In the genomic region with DNA sequence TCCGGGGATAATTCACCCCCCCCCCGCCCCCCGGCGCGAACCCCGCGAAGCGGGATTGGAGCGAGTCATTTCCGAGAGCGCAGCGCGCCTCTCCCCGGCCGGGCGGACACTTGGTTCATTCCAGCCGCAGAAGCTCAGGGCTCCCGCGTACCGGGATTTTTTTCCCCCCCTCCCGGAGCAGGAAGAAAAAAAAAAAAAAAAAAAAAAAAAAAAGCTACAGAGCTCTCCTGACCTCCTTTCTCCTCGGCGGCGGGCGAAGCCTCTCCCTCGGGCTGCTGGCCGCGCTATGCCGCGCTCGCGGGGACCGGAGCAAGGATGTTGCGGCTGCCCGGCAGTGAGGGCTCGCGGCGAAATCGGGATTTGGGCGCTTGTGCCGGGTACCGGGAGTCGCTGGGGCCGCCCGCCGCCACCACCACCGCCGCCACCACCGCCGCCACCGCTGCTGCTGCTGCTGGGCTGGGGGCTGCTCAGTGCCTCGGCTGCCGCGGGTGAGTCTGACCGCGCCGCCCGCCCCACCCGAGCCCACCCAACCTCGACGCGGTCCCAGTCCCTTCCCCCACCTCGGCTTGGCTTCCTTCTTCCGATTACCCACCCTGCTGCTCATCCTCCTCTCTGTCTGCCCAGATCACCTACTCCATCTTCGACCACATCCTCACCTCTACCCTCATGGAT, we compare ENCODE assay signal across 8 mouse cellular contexts. TPM values are rescaled to one million over a fixed set of nuclear protein-coding genes. Genes with fewer than 3 reads are reported as not detected.
DNase-seq lines count a peak whose midpoint lies in the region; ATAC-seq and TF ChIP-seq lines count a peak whose summit lies in the region.

A gene (plus strand): TSS at position 74 of the 672 bp plus-strand sequence.

- no peak for DNase-seq in heart, postnatal 14 days
- peak; percentile 72 for DNase-seq in cerebellum, adult 11 months
- DNase-seq in left cerebral cortex, adult 2 months (ENCODE audit: extremely low spot score in 1 of 2, low spot score in 2 of 2): peak; percentile 77 to 80
- no peak for DNase-seq in thymus, adult 2 months

- WGBS in heart, embryonic 15.5 days: 1% methylated on average over 51 of the region's 65 CpGs
- WGBS in forebrain, embryonic 15.5 days: under 1% methylated on average over 48 of the region's 65 CpGs
- WGBS in neural tube, embryonic 15.5 days: 1% methylated on average over 47 of the region's 65 CpGs
- 5% methylated on average over 63 of the region's 65 CpGs for WGBS in thymus, adult 2 months

- peak within 1 kb of the TSS; percentile 62 for H3K4me2 ChIP-seq in heart, embryonic 15.5 days
- peak within 1 kb of the TSS; percentile 85 for H3K4me2 ChIP-seq in forebrain, embryonic 15.5 days (replicated peaks)
- peak within 1 kb of the TSS; percentile 67 for H3K4me2 ChIP-seq in neural tube, embryonic 15.5 days

- peak within 1 kb of the TSS; percentile 40 for H3K4me3 ChIP-seq in heart, embryonic 15.5 days
- H3K4me3 ChIP-seq in forebrain, embryonic 15.5 days: peak within 1 kb of the TSS; percentile 84
- H3K4me3 ChIP-seq in left cerebral cortex, adult 2 months: peak within 1 kb of the TSS; percentile 77
- peak within 1 kb of the TSS; percentile 72 for H3K4me3 ChIP-seq in neural tube, embryonic 15.5 days (replicated peaks)
- no peak within 1 kb of the TSS for H3K4me3 ChIP-seq in thymus, adult 2 months (ENCODE audit: control insufficient read depth, insufficient read depth, low read length)

- no peak for TF ChIP-seq CTCF in left cerebral cortex, adult 2 months (IDR thresholded peaks at IDR 0.05)
- no peak for TF ChIP-seq CTCF in thymus, adult 2 months (IDR thresholded peaks at IDR 0.05; ENCODE audit: borderline replicate concordance, control insufficient read depth, extremely low read depth, insufficient read depth, low read length, poor library complexity)

- no peak within 1 kb of the TSS for H3K9ac ChIP-seq in heart, embryonic 15.5 days
- peak within 1 kb of the TSS; percentile 89 for H3K9ac ChIP-seq in forebrain, embryonic 15.5 days (replicated peaks)
- peak within 1 kb of the TSS; percentile 79 for H3K9ac ChIP-seq in neural tube, embryonic 15.5 days (replicated peaks)

- no peaks in the 10 kb centered on the region for H3K36me3 ChIP-seq in heart, embryonic 15.5 days
- no peaks in the 10 kb centered on the region for H3K36me3 ChIP-seq in forebrain, embryonic 15.5 days
- H3K36me3 ChIP-seq in neural tube, embryonic 15.5 days: no peaks in the 10 kb centered on the region
- H3K36me3 ChIP-seq in thymus, adult 2 months (ENCODE audit: control insufficient read depth, insufficient read depth, low read length): no peaks in the 10 kb centered on the region

- H3K4me1 ChIP-seq in heart, embryonic 15.5 days (replicated peaks): peaks cover 9% of the 10 kb centered on the region
- H3K4me1 ChIP-seq in forebrain, embryonic 15.5 days: peaks cover 51% of the 10 kb centered on the region
- peaks cover 52% of the 10 kb centered on the region for H3K4me1 ChIP-seq in neural tube, embryonic 15.5 days
- H3K4me1 ChIP-seq in thymus, adult 2 months (replicated peaks; ENCODE audit: control insufficient read depth, insufficient read depth, low read length): no peaks in the 10 kb centered on the region

- no peak for TF ChIP-seq POLR2A in thymus, adult 2 months (IDR thresholded peaks at IDR 0.05; ENCODE audit: control insufficient read depth, extremely low read depth, insufficient read depth, low read length, poor library complexity)

- H3K9me3 ChIP-seq in heart, embryonic 15.5 days (replicated peaks): no peaks in the 10 kb centered on the region
- no peaks in the 10 kb centered on the region for H3K9me3 ChIP-seq in forebrain, embryonic 15.5 days
- no peaks in the 10 kb centered on the region for H3K9me3 ChIP-seq in neural tube, embryonic 15.5 days (replicated peaks)

- no peak within 1 kb of the TSS for H3K27ac ChIP-seq in heart, embryonic 15.5 days
- peak within 1 kb of the TSS; percentile 88 for H3K27ac ChIP-seq in forebrain, embryonic 15.5 days (replicated peaks)
- H3K27ac ChIP-seq in left cerebral cortex, adult 2 months: peak within 1 kb of the TSS; percentile 92
- H3K27ac ChIP-seq in neural tube, embryonic 15.5 days (replicated peaks): peak within 1 kb of the TSS; percentile 90
- H3K27ac ChIP-seq in thymus, adult 2 months (ENCODE audit: control insufficient read depth, insufficient read depth, low read length): no peak within 1 kb of the TSS

- intact Hi-C loops in heart, postnatal 14 days (cut with DNase I): no loop called here
- intact Hi-C loops in left cerebral cortex, adult 2 months (cut with DNase I): loop anchor here (1.0 to 5.0 kb wide), 5 partner anchors 126 to 446 kb away; no protein-coding TSS in a partner anchor

- ATAC-seq in heart, embryonic 15.5 days (replicated peaks; ENCODE audit: insufficient number of reproducible peaks, insufficient read depth, low FRiP score, low read depth): no peak
- ATAC-seq in forebrain, embryonic 15.5 days (replicated peaks): no peak
- peak; percentile 30 for ATAC-seq in neural tube, embryonic 15.5 days (ENCODE audit: low FRiP score)
- no peak for ATAC-seq in megakaryocyte-erythroid progenitor cell, adult 5-6 weeks (replicated peaks; ENCODE audit: low FRiP score, low TSS enrichment, poor library complexity, severe bottlenecking)

- peaks cover 79% of the 10 kb centered on the region for H3K27me3 ChIP-seq in heart, embryonic 15.5 days
- H3K27me3 ChIP-seq in forebrain, embryonic 15.5 days: no peaks in the 10 kb centered on the region
- H3K27me3 ChIP-seq in neural tube, embryonic 15.5 days (replicated peaks): peaks cover 6% of the 10 kb centered on the region; the same call in 1 of the 2 replicates
- no peaks in the 10 kb centered on the region for H3K27me3 ChIP-seq in thymus, adult 2 months (ENCODE audit: control insufficient read depth, insufficient read depth, low read length)

RNA-seq across cellular contexts. Expression of the gene that starts here (rescaled TPM):
- 0.06 and 0.37 TPM in 2 replicates for polyA plus RNA-seq in heart, embryonic 15.5 days (2015; fragmentation: Nextera tagmentation; extraction: Ambion mirVana)
- under 1 TPM; 0.12 to 0.17 TPM for total RNA-seq in heart, postnatal 14 days (2021)
- 8.7 and 9.0 TPM in 2 replicates for polyA plus RNA-seq in forebrain, embryonic 15.5 days (2015; fragmentation: Nextera tagmentation; extraction: Ambion mirVana)
- 10 to 100 TPM; 61.9 to 63.0 TPM for total RNA-seq in left cerebral cortex, adult 2 months (2021)
- polyA plus RNA-seq in neural tube, embryonic 15.5 days (2015; fragmentation: Nextera tagmentation; extraction: Ambion mirVana): 10.2 and 12.7 TPM in 2 replicates
- total RNA-seq in megakaryocyte-erythroid progenitor cell, adult 5-6 weeks (2014; fragmentation: Nextera tagmentation): not detected in 2 replicates
- total RNA-seq in megakaryocyte-erythroid progenitor cell, adult 5-6 weeks (2017): not detected in 2 replicates
- polyA plus RNA-seq in thymus, adult 2 months (2012; rRNA removed): 0.42 and 0.50 TPM in 2 replicates

Comparison
In these comparisons a context has a peak if more than half of its experiments do, and no peak if none do; other contexts are left out.
1. RNA of the gene that starts here (total RNA-seq): 61.9 to 63.0 TPM in left cerebral cortex, adult 2 months; 0.12 to 0.17 TPM in heart, postnatal 14 days and not detected in megakaryocyte-erythroid progenitor cell, adult 5-6 weeks; every median in the first group is over 10 times any median in the second.
2. H3K27ac ChIP-seq: peak in forebrain, embryonic 15.5 days (single experiment), left cerebral cortex, adult 2 months (single experiment) and neural tube, embryonic 15.5 days (single experiment); none in heart, embryonic 15.5 days (single experiment) and thymus, adult 2 months (single experiment).
3. DNase-seq: peak in cerebellum, adult 11 months (single experiment) and left cerebral cortex, adult 2 months (2 of 2); none in heart, postnatal 14 days (0 of 2) and thymus, adult 2 months (single experiment).
4. Peak in every context shown above with its lines, with median percentiles within 50 percentile points of each other: H3K4me2 ChIP-seq.